Mouse (Mus musculus) liver, adult 2 months (tissue): Measurements from ENCODE around the gene Olfr1341. TPM values are rescaled to one million over a fixed set of nuclear protein-coding genes. Genes with fewer than 3 reads are reported as not detected.

Experiments used
- DNase-seq: peaks from one replicate; pipeline ENCODE4 v3.0.0-alpha.2; 2011; ENCODE audit warnings: low read depth, low spot score; ENCODE audit errors: extremely low read depth
- H3K27ac ChIP-seq: fragments of 200-500 bp; replicated peaks from 2 replicates; pipeline ENCODE4 v1.5.1; 2012; ENCODE audit warnings: low read depth, mild to moderate bottlenecking, control low read depth, inconsistent platforms, low read length; ENCODE audit not compliant: insufficient read depth
- H3K27me3 ChIP-seq: fragments of 200-500 bp; 2 replicates; pipeline ENCODE4 v1.6.1; 2012; ENCODE audit warnings: mild to moderate bottlenecking, moderate library complexity, low read length, inconsistent platforms; ENCODE audit not compliant: control insufficient read depth, insufficient read depth
- H3K36me3 ChIP-seq: fragments of 200-500 bp; 2 replicates; pipeline ENCODE4 v1.6.1; 2012; ENCODE audit warnings: low read length, inconsistent platforms; ENCODE audit not compliant: control insufficient read depth, insufficient read depth
- H3K4me1 ChIP-seq: fragments of 200-500 bp; 2 replicates; pipeline ENCODE4 v1.6.1; 2011; ENCODE audit warnings: low read length; ENCODE audit not compliant: control insufficient read depth, insufficient read depth
- H3K4me3 ChIP-seq: fragments of 200-500 bp; 2 replicates; pipeline ENCODE4 v1.5.1; 2011; ENCODE audit warnings: low read depth, mild to moderate bottlenecking, control low read depth, low read length, moderate library complexity; ENCODE audit not compliant: insufficient read depth
- H3K79me2 ChIP-seq: fragments of 200-500 bp; 2 replicates; pipeline ENCODE4 v1.6.1; 2012; ENCODE audit warnings: inconsistent platforms, mild to moderate bottlenecking, low read length, moderate library complexity; ENCODE audit not compliant: control insufficient read depth, insufficient read depth
- H3K9ac ChIP-seq: fragments of 200-500 bp; 2 replicates; pipeline ENCODE4 v1.6.1; 2012; ENCODE audit warnings: low read depth, mild to moderate bottlenecking, control low read depth, inconsistent platforms, low read length
- CTCF ChIP-seq: fragments of 200-500 bp; IDR thresholded peaks from 2 replicates; pipeline ENCODE4 v1.5.1; 2011; ENCODE audit warnings: low read depth, low read length, control low read depth
- POLR2A ChIP-seq: fragments of 200-500 bp; IDR thresholded peaks from 2 replicates; pipeline ENCODE4 v1.6.1; 2011; ENCODE audit warnings: low read length, control low read depth; ENCODE audit not compliant: insufficient read depth; ENCODE audit errors: extremely low read depth
- WGBS: fragments of 180-500 bp; shearing (Covaris S2); methylation state at CpG from one replicate; pipeline ENCODE4 v1.1.7; 2018; 5-methylcytosine and 5-hydroxymethylcytosine counted together
- polyA plus RNA-seq: library from polyadenylated mRNA; depleted of rRNA; stranded (reverse); fragments of >200 nt; gene quantifications from 2 replicates; pipeline ENCODE4 v1.2.3, GENCODE M21; 2012; rRNA removed
- total RNA-seq: library from RNA; depleted of rRNA; stranded (reverse); fragments of >200 nt; gene quantifications from 2 replicates; pipeline ENCODE4 v1.2.3, GENCODE M21; 2014; rRNA removed

Gene Olfr1341
- total RNA-seq = not detected in 2 replicates
- not detected in 2 replicates for polyA plus RNA-seq

DNA sequence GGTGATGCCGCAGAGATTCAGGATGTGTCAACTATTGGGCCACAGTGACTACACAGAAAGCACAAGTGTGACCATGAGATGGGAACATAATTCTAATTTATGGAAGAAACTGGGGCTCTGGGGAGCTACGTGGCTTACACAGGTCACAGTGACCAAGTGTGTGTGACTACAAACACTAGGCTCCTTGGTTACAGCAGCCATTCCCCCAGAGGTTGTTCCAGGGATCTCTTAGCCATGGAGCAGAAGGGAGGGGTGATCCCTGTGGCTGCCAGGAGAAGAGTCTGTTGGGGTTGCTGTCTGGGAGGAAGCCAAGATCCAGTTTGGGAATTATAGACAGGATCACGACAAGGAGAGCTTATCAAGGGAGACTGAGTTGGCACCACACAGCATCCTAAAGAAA lies at the start of gene Olfr1341:
TSS of gene Olfr1341 (plus strand) at position 301 of the 400 bp plus-strand sequence.
- no peaks in the 10 kb centered on the region for H3K79me2 ChIP-seq
- no peak within 1 kb of the TSS for H3K27ac ChIP-seq
- H3K4me1 ChIP-seq = no peaks in the 10 kb centered on the region
- no peak within 1 kb of the TSS for H3K9ac ChIP-seq
- no peaks in the 10 kb centered on the region for H3K36me3 ChIP-seq
- 74% methylated on average over 3 of the region's 3 CpGs for WGBS
- no peak for DNase-seq
- TF ChIP-seq POLR2A (no peak), CTCF (no peak)
- H3K4me3 ChIP-seq = no peak within 1 kb of the TSS
- H3K27me3 ChIP-seq = no peaks in the 10 kb centered on the region

DNA sequence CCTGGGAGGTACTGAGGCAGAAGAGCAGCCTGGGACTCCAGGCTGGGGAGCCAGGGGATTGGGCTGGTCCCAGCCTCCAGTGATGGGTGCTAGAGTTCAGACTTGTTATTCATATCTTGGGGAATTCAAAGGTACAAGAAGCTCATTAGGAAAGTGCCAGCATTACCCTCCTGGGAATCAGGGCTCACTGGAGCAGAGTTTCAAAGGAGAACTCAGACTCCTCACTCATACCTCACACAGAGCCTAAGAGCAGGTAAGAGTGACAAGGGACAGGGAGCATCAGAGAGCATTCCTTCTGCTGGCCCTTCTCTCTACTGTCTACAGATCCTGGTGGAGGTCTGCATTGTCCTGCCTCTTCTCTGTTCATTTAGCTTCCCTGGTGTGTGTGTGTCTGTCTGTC lies 44.7 kb upstream of the Olfr1341 start, which contains the start of gene Olfr62:
TSS of gene Olfr62 (plus strand) at position 301 of the 400 bp plus-strand sequence.
- H3K27me3 ChIP-seq = peaks cover 3% of the 10 kb centered on the region; the same call in 1 of the 2 replicates
- H3K79me2 ChIP-seq = no peaks in the 10 kb centered on the region
- no peak for DNase-seq
- no peak within 1 kb of the TSS for H3K27ac ChIP-seq
- no peaks in the 10 kb centered on the region for H3K4me1 ChIP-seq
- H3K36me3 ChIP-seq = no peaks in the 10 kb centered on the region
- no peak within 1 kb of the TSS for H3K4me3 ChIP-seq
- no peak within 1 kb of the TSS for H3K9ac ChIP-seq
- TF ChIP-seq CTCF (no peak), POLR2A (no peak)

DNA sequence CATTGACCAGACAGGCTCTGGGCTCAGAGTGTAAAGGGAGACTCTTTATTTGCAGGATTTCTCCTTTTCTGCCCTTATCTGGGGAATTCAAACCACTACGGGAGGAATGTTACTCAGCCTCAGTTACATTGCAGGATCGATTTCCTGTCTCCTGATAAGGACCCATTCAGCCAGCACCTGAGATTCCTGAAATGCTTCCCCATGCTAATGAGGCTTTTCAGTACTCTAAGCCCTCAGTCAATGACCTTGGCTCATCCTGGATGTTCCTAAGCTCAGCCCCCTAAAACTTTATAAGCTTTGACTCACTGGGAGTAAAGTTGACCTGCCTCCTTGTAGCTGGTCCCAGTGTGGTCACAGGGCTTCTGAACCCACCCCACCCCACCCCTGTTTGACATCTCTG lies 16.2 kb upstream of the Olfr1341 start:
- WGBS = 8% methylated on average over 2 of the region's 2 CpGs

DNA sequence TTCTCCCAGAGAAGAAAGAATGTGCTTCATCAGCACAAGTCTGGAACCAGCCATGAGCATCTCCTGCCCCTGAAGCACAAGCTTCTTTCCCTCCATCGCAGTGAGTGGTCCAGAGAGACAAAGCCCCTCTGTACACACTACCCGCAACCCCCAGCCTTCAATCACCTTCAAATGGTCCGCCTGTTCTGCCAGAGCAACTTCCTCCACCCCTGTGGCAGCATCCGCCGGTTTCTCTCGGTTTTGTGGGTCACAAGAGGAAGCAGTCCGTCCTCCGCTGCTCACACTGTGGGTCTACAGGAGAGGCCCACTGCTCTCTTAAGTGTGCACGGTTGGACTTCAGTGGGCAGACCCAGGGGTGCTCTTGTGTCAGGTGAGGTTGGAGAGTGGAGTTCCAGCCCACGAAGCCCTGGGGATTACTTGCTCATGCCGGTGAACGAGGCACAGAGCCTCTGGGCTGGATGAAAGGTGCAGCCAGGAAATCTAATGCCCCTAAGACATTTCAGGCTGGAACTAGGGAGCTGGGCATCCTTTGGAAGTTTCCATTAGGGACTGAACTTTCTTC lies 10.8 kb upstream of the Olfr1341 start, which contains the start of gene Olfr1342:
TSS of gene Olfr1342 (minus strand) at position 345 of the 562 bp plus-strand sequence.
- Histone ChIP-seq H3K4me3 (no peak within 1 kb of the TSS), H3K4me1 (no peaks in the 10 kb centered on the region), H3K27ac (no peak within 1 kb of the TSS), H3K9ac (no peak within 1 kb of the TSS), H3K36me3 (no peaks in the 10 kb centered on the region), H3K79me2 (no peaks in the 10 kb centered on the region), H3K27me3 (no peaks in the 10 kb centered on the region; the same call in none of the 2 replicates)
- no peak for DNase-seq
- no peak for TF ChIP-seq POLR2A
- TF ChIP-seq CTCF = no peak
- 52% methylated on average over 12 of the region's 12 CpGs for WGBS

More for the DNA sequence above, 16.2 kb upstream of the Olfr1341 start:
- no peak overlapping the region for H3K27ac ChIP-seq
- H3K79me2 ChIP-seq = no peaks in the 10 kb centered on the region
- no peak overlapping the region for H3K9ac ChIP-seq
- no peak overlapping the region for H3K4me3 ChIP-seq
- DNase-seq = no peak
- H3K4me1 ChIP-seq = no peaks in the 10 kb centered on the region
- TF ChIP-seq CTCF (no peak), POLR2A (no peak)
- no peaks in the 10 kb centered on the region for H3K36me3 ChIP-seq
- H3K27me3 ChIP-seq = no peaks in the 10 kb centered on the region; the same call in 1 of the 2 replicates

DNA sequence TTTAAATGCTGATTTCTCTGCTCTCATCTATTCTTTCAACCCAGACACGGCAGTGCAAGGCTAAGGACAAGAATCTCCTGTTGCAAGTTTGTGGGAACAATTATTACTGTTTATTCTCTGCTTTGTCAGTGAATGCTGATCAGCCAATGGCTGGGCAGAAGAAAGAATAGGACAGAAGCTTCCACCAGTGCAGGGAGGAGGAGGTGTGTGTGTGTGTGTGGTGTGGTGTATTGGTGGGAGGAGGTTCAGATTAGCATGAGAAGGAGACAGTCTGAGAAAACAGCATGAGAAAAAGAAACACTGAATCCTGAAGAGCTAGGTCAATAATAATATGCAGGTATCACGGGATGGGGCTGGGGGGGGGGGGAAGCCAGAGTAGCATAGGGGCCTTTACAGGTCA lies 9.5 kb upstream of the Olfr1341 start:
- no peak overlapping the region for H3K27ac ChIP-seq
- no peaks in the 10 kb centered on the region for H3K4me1 ChIP-seq
- WGBS = 59% methylated on average over 2 of the region's 2 CpGs
- TF ChIP-seq POLR2A (no peak), CTCF (no peak)
- DNase-seq = no peak
- no peaks in the 10 kb centered on the region for H3K36me3 ChIP-seq
- no peak overlapping the region for H3K9ac ChIP-seq
- H3K79me2 ChIP-seq = no peaks in the 10 kb centered on the region
- H3K27me3 ChIP-seq = no peaks in the 10 kb centered on the region; the same call in none of the 2 replicates
- no peak overlapping the region for H3K4me3 ChIP-seq

DNA sequence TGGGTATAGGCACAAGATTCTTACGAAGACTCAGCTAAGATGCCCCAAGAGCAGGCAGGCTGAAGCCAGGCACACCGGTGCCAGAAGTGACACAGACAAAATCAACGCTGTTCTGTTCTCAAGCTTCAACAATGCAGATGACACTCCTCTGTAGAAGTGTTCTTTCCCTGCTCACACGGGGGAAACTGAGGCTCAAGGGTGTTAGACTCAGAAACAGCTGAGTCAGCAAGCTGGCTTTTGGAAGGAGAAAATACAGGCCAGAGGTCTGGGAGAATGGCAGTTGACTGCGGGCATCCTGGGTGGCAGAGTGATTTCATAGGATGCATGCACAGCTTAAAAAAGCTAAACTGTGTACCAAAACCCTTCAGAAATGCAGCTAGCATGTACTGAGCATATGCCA lies 4.8 kb downstream of the Olfr1341 start:
- H3K27ac ChIP-seq = no peak overlapping the region
- H3K27me3 ChIP-seq = no peaks in the 10 kb centered on the region; the same call in 1 of the 2 replicates
- H3K4me1 ChIP-seq = no peaks in the 10 kb centered on the region
- no peaks in the 10 kb centered on the region for H3K36me3 ChIP-seq
- no peak for DNase-seq
- 76% methylated on average over 5 of the region's 5 CpGs for WGBS
- no peaks in the 10 kb centered on the region for H3K79me2 ChIP-seq
- H3K4me3 ChIP-seq = no peak overlapping the region
- no peak overlapping the region for H3K9ac ChIP-seq
- TF ChIP-seq CTCF (no peak), POLR2A (no peak)
